Mouse (Mus musculus) liver, embryonic 14.5 days (tissue): ENCODE measurements at regions not wholly inside any gene's neighbourhood (a gene's known extent, or its start where the extent isn't known, plus 50 kb on each side); places are given as distances from the start of the nearest gene placed in this dataset.

ENCODE experiments used
- ATAC-seq: fragments of 200-750 bp; cut with Nextera tagmentation; 2 replicates; pipeline ENCODE4 v1.8.0; 2017; ENCODE audit warnings: moderate number of reproducible peaks, mild to moderate bottlenecking, moderate library complexity; ENCODE audit not compliant: insufficient read depth
- DNase-seq, 3 experiments: peaks; one replicate each; pipeline ENCODE4 v3.0.0-alpha.2; 2012 to 2013; ENCODE audit warnings: low read depth in 3 of 3, low spot score in 3 of 3
- H3K27ac ChIP-seq: fragments of 300-500 bp; sonication (generic); 2 replicates; pipeline ENCODE4 v1.5.1; 2014; ENCODE audit warnings: moderate library complexity, mild to moderate bottlenecking, control low read depth, inconsistent platforms
- H3K27me3 ChIP-seq: fragments of 300-500 bp; sonication (generic); 2 replicates; pipeline ENCODE4 v1.6.1; 2014; ENCODE audit warnings: mild to moderate bottlenecking, low read length, moderate library complexity; ENCODE audit not compliant: control insufficient read depth, insufficient read depth
- H3K36me3 ChIP-seq: fragments of 300-500 bp; sonication (generic); replicated peaks from 2 replicates; pipeline ENCODE4 v1.6.1; 2014; ENCODE audit warnings: low read depth; ENCODE audit not compliant: control insufficient read depth, insufficient read depth
- H3K4me1 ChIP-seq, 2 experiments: fragments of 200-500 bp in 1 of 2; fragments of 300-500 bp in 1 of 2; sonication (generic) in 1 of 2; replicated peaks; 2 replicates each; pipeline ENCODE4 v1.6.1; 2012 to 2014; ENCODE audit warnings: antibody characterized with exemption in 1 of 2, inconsistent platforms in 1 of 2, low read length in 1 of 2; ENCODE audit not compliant: control insufficient read depth in 2 of 2, insufficient read depth in 2 of 2
- H3K4me2 ChIP-seq: fragments of 300-500 bp; sonication (generic); 2 replicates; pipeline ENCODE4 v1.6.1; 2014; ENCODE audit warnings: low read depth, mild to moderate bottlenecking, control low read depth, moderate library complexity
- H3K4me3 ChIP-seq, 2 experiments: fragments of 200-500 bp in 1 of 2; fragments of 300-500 bp in 1 of 2; sonication (generic) in 1 of 2; 2 replicates each; pipeline ENCODE4 v1.5.1; 2012 to 2014; ENCODE audit warnings: low read depth in 2 of 2, low read length in 2 of 2, mild to moderate bottlenecking in 2 of 2, control low read depth in 1 of 2, inconsistent platforms in 1 of 2, moderate library complexity in 1 of 2; ENCODE audit not compliant: insufficient read depth in 1 of 2
- H3K9ac ChIP-seq: fragments of 300-500 bp; sonication (generic); replicated peaks from 2 replicates; pipeline ENCODE4 v1.6.1; 2014; ENCODE audit warnings: mild to moderate bottlenecking, control low read depth, moderate library complexity
- H3K9me3 ChIP-seq: fragments of 300-500 bp; sonication (generic); 2 replicates; pipeline ENCODE4 v1.6.1; 2016; ENCODE audit warnings: low read length, mixed read lengths; ENCODE audit not compliant: control insufficient read depth
- CTCF ChIP-seq: IDR thresholded peaks from 2 replicates; pipeline ENCODE4 v1.5.1; 2016; ENCODE audit warnings: antibody characterized with exemption, low read depth, control low read depth
- EP300 ChIP-seq: IDR thresholded peaks from 2 replicates; pipeline ENCODE4 v1.6.1; 2016; ENCODE audit warnings: antibody characterized with exemption, low read depth
- WGBS: fragments of 180-500 bp; shearing (Covaris S2); extraction: QIAGEN DNeasy Blood & Tissue Kit; methylation state at CpG from one replicate; pipeline ENCODE4 v1.1.7; 2014; ENCODE audit not compliant: insufficient replicate concordance; 5-methylcytosine and 5-hydroxymethylcytosine counted together

GRCm38 (mm10) chr3:149786096-149786495 is 795.7 kb upstream of the Adgrl2 start:
- H3K4me2 ChIP-seq, result no peak overlapping the region
- no peak for DNase-seq
- H3K4me1 ChIP-seq, result no peaks in the 10 kb centered on the region
- H3K36me3 ChIP-seq, result no peaks in the 10 kb centered on the region
- no peaks in the 10 kb centered on the region for H3K27me3 ChIP-seq
- no peaks in the 10 kb centered on the region for H3K9me3 ChIP-seq
- no peak for TF ChIP-seq EP300
- no peak for TF ChIP-seq CTCF
- H3K9ac ChIP-seq, result no peak overlapping the region
- no peak overlapping the region for H3K4me3 ChIP-seq
- ATAC-seq, result no peak
- 68% methylated on average over 2 of the region's 2 CpGs for WGBS
- H3K27ac ChIP-seq, result no peak overlapping the region

GRCm38 (mm10) chr3:149783903-149784608 is 793.7 kb upstream of the Adgrl2 start:
- Histone ChIP-seq H3K27me3 (no peaks in the 10 kb centered on the region), H3K9me3 (no peaks in the 10 kb centered on the region), H3K4me1 (no peaks in the 10 kb centered on the region), H3K36me3 (no peaks in the 10 kb centered on the region), H3K4me2 (no peak overlapping the region), H3K27ac (no peak overlapping the region), H3K9ac (no peak overlapping the region), H3K4me3 (no peak overlapping the region)
- no peak for DNase-seq
- no peak for TF ChIP-seq EP300
- TF ChIP-seq CTCF, result no peak
- 54% methylated on average over 2 of the region's 2 CpGs for WGBS
- no peak for ATAC-seq

- TF ChIP-seq CTCF (no peak), EP300 (no peak)
- no peaks in the 10 kb centered on the region for H3K4me1 ChIP-seq
- H3K9ac ChIP-seq, result no peak overlapping the region
- H3K27me3 ChIP-seq, result no peaks in the 10 kb centered on the region
- no peak overlapping the region for H3K4me3 ChIP-seq
- no peak overlapping the region for H3K4me2 ChIP-seq
- no peaks in the 10 kb centered on the region for H3K36me3 ChIP-seq
- 59% methylated on average over 2 of the region's 2 CpGs for WGBS
- ATAC-seq (no peak), DNase-seq (no peak)
- H3K27ac ChIP-seq, result no peak overlapping the region
- no peaks in the 10 kb centered on the region for H3K9me3 ChIP-seq
These were observed 777.6 kb upstream of the Adgrl2 start for GRCm38 (mm10) chr3:149767847-149768421.

- H3K4me3 ChIP-seq, result no peak overlapping the region
- ATAC-seq, result no peak
- H3K36me3 ChIP-seq, result no peaks in the 10 kb centered on the region
- H3K27ac ChIP-seq, result no peak overlapping the region
- no peaks in the 10 kb centered on the region for H3K27me3 ChIP-seq
- TF ChIP-seq CTCF, result no peak
- TF ChIP-seq EP300, result no peak
- WGBS, result 81% methylated on average over 2 of the region's 2 CpGs
- H3K4me2 ChIP-seq, result no peak overlapping the region
- no peaks in the 10 kb centered on the region for H3K4me1 ChIP-seq
- no peaks in the 10 kb centered on the region for H3K9me3 ChIP-seq
- no peak for DNase-seq
- no peak overlapping the region for H3K9ac ChIP-seq
These were observed 770.9 kb upstream of the Adgrl2 start for GRCm38 (mm10) chr3:149761245-149761644.

- ATAC-seq (no peak), DNase-seq (no peak)
- Histone ChIP-seq H3K27ac (no peak overlapping the region), H3K27me3 (no peaks in the 10 kb centered on the region), H3K36me3 (no peaks in the 10 kb centered on the region), H3K9me3 (no peaks in the 10 kb centered on the region), H3K9ac (no peak overlapping the region), H3K4me3 (no peak overlapping the region), H3K4me1 (no peaks in the 10 kb centered on the region), H3K4me2 (no peak overlapping the region)
- no peak for TF ChIP-seq CTCF
- no peak for TF ChIP-seq EP300
- WGBS, result 51% methylated on average over 6 of the region's 6 CpGs
These were observed 767.7 kb upstream of the Adgrl2 start for GRCm38 (mm10) chr3:149757910-149758592.
